Mouse (Mus musculus): ENCODE results near the gene Herc3.
"Not testable (repeated sequence)": the region's sequence is repeated elsewhere in the genome, so short reads cannot be mapped to it uniquely, and the experiment has no call there.

The Herc3 gene

DNA sequence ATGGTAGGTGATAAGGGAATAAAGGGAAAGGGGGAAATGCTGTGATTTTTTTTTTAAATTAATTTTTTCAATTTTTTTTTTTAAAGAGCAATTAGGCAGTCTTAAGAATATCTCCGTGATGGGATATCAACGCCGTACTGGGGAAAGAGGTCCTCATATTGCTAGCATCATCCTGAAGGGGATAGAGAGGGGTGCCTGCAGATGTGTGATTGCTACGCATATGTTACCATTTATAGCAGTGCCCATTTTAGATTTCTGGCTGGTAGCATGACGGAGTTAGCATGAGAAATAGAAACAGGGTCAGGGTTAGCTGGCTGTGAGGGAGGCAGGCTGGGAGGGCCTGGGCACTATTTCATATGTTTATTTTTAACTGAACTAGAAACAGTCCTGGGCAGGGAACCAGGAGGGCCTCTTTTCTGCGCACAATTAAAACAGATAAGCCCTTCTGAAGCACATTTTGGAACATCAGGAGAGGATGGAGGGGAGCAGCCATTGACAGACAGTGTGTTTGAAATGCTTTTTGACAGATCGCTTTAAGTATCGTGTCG lies 31.3 kb downstream of the Herc3 start:
- no peak for DNase-seq

DNA sequence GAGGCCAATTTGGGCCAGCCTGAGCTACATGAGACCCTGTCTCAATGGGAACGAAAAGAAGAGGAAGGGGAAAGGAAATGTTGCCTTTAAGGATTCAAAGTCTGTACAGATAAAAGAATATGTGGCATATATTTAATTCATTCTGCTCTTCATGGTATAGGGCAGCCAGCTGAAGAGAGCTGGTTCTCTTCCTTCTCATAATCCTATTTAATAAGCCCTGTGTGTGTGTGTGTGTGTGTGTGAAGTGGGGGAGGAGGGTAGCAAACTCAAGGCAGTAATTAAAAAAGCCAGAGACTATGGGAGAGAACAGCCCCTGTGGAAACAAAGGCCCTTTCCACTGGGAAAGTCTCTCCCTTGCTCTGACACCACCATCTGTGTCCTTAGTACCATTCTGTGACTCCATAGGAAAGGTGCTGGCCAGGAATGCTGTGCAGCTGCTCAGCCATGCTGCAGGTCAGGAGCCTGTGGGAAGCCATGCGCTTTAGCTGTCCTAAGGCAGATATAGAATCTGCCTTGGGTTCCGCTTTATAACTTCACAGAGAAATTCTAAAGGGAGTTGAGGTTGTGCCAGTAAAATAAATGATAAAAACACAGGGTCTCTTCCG lies 32.5 kb downstream of the Herc3 start:
- peak; percentile 22 for DNase-seq

DNA sequence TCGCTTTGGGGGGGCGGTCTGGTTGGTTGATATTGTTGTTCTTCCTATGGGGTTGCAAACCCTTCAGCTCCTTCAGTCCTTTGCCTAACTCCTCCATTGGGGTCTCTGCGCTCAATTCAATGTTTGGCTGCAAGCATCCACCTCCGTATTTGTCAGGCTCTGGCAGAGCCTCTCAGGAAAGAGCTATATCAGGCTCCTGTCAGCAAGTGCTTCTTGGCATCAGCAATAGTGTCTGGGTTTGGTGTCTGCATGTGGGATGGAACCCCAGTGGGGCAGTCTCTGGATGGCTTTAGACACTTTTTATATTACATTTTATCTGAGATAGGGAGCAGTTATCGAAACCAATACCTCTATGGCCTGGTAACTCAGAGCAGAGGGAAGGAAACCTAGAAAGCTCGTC lies 36.6 kb downstream of the Herc3 start:
- not testable (repeated sequence) for DNase-seq

GRCm38 (mm10) chr6:58879572-58879971 lies 48.3 kb downstream of the Herc3 start:
- no peak for DNase-seq

DNA sequence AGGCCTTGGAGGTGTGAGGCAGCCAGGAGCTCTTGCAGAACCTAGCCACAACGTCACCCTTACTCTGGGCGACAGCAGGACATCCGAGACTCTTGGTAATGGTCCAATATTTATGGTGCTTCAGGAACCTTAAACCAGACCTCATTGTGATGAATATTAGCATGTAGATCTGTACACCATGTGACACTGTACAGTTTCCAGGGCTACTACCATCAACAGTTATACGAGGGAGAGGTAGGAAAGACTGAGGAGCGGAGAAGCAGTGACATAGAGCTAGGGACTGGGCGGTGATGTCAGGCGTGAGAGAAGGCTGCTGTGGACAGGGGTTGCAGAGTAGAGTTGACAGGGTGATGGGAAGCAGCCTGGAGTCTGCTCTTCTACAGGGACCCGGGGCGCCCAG lies 48.7 kb downstream of the Herc3 start:
- DNase-seq: no peak

DNA sequence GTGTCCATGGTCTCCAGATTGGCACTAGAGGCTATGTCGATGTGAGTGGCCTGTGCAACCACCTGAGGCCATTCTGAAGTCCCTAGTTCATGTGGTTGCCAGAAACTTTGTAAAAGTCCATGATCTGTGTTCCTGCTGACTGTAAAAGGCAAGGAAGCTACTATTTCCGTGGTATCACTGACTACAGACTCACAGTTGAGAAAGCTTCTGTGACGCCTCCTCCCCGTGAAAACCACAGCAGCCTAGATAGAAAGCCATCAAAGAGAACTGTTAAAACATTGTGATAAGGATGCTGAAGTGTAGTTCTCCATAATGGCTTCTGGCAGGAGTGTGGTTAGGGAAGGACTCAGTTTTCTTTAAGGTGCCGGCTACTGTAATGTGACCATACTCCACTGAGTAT lies 49.6 kb downstream of the Herc3 start:
- DNase-seq: no peak

- DNase-seq: no peak
Measured at GRCm38 (mm10) chr6:58881363-58881762, 50.1 kb downstream of the Herc3 start.

DNA sequence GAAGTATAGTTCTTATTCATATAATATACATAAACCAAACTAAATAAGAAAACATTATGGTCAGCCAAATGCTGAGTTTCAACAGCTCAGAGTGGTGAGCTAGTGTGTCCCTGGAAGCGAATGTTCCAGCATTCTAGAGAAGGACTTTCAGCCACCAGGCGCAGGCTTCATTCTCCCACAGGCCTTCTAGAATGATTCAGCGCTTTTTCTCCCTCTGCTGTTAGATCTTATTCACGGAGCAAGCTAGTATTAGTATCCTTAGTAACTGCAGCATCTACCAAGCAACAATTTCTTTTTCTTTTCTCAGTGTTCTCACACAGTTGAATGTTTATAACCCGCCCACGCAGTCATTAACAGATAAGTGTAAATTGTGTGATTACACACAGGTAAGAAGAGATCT lies 51.0 kb downstream of the Herc3 start:
- DNase-seq: no peak

- DNase-seq: no peak
Measured at GRCm38 (mm10) chr6:58889917-58890316, 58.7 kb downstream of the Herc3 start.

DNA sequence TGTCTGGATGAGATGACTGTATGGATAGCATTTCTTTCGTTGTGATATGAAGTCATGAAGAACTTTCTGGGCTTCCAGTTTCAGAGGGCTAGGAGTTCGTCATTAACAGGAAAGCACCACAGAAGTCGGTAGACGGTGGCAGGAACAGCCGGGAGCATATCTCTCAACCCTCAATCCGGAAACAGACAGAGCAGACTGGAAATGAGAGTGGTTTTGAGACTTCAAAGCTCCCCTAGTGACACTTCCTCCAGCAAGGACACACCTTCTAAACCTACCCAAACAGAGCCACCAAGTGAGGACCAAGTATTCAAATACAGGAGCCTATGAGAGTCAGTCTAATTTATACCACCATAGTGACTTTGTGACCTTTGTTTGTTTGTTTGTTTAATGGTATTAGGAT lies 62.0 kb downstream of the Herc3 start:
- DNase-seq: no peak

DNA sequence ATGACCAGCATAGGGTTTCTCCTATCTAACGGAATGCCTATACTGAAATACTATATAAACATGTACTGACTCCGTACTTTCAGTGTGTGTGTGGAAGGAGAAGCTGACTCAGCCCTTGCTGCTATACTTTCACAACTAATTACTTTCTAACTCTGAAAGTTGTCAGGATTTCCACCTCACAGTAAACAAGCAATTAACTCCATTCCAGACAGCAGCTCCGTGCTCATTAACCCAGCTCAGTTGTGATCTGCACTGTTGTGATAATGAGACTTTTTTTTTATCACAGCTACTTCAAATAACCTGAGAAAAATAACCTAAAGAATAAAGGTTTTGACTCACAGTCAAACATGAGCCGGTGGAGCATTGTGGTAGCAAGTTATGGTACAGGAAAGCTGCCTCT lies 63.7 kb downstream of the Herc3 start:
- peak; percentile 32 for DNase-seq

- no peak for DNase-seq
Measured at GRCm38 (mm10) chr6:58896648-58897047, 65.4 kb downstream of the Herc3 start.

DNA sequence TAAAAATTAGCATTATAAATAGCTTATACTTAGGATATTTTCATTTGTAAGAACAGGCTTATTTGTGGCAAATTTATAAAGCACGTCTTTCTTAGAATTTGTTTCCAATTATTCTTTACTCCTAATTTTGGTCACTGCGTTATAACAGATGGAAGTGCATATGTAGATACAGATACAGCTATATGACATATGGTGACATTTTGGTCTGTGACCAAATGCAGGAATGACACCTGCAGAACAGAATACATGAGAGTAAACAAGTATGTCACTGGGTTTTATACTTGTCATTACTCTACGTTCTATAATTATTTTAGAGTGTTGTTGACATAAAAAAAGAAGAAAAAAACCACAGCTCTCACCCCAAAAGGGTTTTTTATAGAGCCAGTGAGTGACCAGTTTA lies 67.8 kb downstream of the Herc3 start:
- no peak for DNase-seq

- DNase-seq: no peak
Measured at GRCm38 (mm10) chr6:58900536-58900935, 69.3 kb downstream of the Herc3 start.

DNA sequence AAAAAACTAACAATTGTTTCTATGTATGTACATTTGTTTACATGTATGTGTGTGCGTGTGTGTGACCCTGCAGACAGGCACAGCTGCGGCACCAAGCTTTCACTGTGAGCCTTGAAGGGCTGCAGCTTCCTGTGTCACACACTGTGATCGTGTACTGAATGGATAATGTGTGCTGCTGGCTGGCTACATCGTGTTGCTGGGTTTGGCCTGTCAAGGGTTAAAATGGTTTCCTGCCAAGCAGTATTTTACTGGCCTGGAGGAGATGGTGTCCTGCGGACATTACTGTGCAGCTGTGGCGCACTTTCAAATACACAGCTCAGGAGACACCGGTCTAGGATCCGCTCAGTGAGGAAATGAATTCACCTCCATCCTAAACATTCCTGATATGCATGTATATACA lies 71.9 kb downstream of the Herc3 start:
- DNase-seq: peak; percentile 52

DNA sequence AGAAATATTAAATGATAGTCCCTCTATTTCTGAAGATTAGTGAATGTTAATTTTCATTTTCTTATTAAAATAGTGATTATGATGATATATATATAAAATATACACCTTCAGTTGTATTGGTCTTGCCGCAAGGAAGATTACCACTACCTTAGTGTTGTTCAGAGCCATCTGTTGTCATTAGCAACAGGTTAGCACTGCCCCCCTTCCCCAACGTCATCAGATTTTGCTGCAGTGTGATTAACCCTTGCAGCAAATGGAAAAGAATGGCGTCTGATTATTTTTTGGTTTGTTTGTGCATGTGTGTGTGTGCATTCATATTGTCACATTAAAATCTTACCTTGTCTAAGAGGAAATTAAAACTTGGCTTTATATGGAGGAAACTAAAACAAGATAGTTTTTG lies 73.3 kb downstream of the Herc3 start:
- peak; percentile 16 for DNase-seq

DNA sequence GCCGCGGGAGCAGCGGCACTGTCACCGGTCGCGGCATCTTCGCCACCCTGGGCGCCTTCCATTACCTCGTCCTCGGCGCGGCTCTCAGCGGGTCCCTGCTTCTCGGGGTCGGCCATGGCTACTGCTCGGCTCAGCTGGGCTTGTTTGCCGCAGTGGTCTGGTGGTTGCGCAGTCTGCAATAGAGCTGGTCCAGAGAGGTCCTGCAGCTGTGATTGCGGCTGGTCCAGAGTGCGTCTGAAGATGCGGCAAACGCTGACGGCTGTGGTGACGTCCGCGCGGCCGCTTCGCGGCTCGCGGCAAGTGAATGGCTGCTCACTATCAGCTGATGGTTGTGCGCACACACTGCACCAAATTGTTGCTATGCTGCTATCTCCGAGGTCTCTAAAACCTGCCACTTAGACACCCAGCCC lies 75.6 kb downstream of the Herc3 start, which contains the start of gene Nap1l5:
Nap1l5 (minus strand) TSS at position 225 of the 410 bp plus-strand sequence.
- DNase-seq: peak; percentile 71

DNA sequence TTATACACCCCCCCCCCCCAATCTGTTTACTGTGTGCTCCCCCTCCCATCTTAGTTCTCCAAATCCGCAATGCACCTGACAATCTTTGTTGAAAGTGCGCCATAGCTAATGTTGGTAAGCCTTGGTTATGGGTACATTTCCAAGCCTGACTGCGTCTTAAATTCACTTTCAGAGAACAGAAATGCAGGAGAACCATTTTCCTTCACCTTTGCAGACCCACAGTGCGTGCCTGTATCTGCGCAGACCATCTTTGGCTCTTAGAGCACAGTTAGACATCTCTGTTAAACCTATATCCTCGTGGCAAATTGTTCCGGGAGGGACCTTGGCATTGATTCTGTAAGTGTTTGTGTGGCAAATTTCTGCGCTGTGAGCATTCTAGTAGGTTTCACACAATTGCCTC lies 76.1 kb downstream of the Herc3 start:
- no peak for DNase-seq

GRCm38 (mm10) chr6:58907791-58908190 lies 76.5 kb downstream of the Herc3 start:
- no peak for DNase-seq

- no peak for DNase-seq
Measured at GRCm38 (mm10) chr6:58912842-58913241, 81.6 kb downstream of the Herc3 start.

GRCm38 (mm10) chr6:58913551-58913950 lies 82.3 kb downstream of the Herc3 start:
- no peak for DNase-seq

GRCm38 (mm10) chr6:58913971-58914370 lies 82.7 kb downstream of the Herc3 start:
- no peak for DNase-seq

GRCm38 (mm10) chr6:58916498-58916897 lies 85.2 kb downstream of the Herc3 start:
- no peak for DNase-seq

GRCm38 (mm10) chr6:58920735-58921134 lies 89.5 kb downstream of the Herc3 start:
- DNase-seq: no peak

GRCm38 (mm10) chr6:58921623-58922022 lies 90.4 kb downstream of the Herc3 start:
- DNase-seq: peak; percentile 20

Data from retina, postnatal 1 day (tissue).